Mouse (Mus musculus) kidney, postnatal 36 days (tissue): ENCODE measurements around the gene Fam19a2.

ENCODE experiments used
- DNase-seq, 2 experiments: peaks; one replicate each; pipeline ENCODE4 v3.0.0; 2021 to 2022; ENCODE audit warnings: mixed read lengths in 2 of 2

Gene Fam19a2

DNA sequence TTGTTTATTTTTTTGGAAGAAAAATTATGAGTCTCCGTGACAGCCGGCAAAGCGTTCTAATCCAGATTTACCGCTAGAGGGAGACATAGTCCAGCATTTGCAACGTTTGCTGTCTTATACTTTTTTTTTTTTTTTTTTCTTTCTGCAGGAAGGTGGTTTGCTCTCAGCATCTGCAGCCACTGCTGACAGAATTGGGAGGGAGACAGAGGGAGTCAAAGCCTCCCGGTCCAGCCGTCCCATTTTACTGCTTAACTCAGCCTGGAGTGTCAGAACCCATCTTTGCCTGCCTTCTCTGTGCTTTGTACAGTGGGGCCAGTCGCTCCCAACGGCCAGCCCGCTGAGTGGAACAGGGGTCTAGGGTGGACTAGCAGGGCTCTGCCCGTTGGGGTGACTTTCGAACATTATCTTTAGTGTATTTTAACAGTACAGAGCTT lies at the start of gene Fam19a2:
Gene Fam19a2 (plus strand): TSS at position 121 of the 434 bp plus-strand sequence.
- DNase-seq = peak; percentile 45 to 49

DNA sequence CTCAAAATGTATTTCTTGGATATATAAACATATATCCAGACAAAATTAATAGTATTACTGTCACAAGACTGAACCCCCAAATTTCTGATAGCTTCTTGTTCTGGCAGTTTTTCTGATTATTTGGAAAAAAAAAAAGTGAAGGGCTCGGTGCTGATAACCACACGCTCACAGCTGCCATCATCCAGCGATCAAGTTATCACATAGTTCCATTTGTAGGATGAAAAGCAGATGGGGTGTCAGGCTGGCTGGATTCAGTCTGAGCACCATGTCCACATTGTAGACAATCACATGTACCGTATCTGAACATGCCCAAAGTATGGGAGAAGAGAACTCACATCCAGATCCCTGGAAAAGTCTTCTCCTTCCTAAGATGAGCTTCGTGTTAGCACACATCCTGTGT lies 41.0 kb upstream of the Fam19a2 start:
- DNase-seq = no peak

DNA sequence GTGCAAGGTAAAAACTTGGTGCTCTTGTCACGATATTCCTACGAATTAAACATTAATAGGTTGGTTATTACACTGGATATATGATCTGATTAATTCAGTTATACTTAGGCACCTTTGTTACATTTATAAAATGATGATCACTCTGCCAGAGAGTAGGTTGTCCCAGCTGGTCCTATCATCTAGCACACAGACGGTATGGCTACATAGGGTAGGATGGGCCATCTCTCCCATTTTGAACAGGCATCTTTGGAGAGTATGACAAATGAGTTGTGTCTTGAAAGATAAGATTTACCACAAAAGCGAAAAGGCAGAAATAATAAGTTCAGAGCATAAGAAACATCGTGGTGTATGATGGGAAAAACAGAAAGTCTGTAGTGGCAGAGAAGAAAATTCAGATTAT lies 34.4 kb upstream of the Fam19a2 start:
- DNase-seq = no peak

DNA sequence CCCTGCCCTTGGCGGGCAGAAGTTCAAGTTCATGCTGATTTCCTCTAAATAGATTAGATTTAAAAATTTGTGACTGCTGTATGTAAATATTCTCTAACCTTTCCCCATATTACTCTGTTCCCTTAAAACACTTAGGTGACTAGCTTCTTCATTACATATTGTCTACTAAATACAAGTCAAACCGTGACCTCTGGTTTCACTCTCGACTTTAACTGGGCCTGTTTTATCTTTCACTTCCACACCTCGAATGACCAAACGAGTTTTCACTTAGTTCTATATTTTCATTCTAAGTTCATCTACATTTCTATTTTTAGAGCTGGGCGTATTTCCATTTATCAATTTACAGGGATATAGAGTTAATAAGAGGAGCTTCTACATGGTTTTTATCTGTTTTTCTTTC lies 15.7 kb upstream of the Fam19a2 start:
- no peak for DNase-seq

DNA sequence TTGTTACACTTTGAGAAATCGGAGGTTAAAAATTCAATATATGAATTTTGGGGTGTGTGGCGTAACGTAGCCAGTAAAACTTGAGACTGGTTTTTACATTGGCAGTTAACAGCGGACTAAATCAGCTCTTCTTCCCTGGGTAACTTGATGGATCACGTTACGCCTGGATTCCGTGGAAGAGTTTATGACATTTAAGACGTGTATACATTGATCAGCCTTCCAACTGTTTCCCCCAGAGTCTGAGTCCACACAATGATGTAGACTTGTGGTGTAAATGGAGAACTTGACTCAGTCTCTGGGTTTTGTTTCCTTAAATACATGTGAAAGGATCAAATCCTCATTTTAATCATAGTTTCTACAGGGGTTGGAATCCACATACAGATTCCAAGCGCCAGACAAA lies 11.9 kb upstream of the Fam19a2 start:
- DNase-seq = no peak

DNA sequence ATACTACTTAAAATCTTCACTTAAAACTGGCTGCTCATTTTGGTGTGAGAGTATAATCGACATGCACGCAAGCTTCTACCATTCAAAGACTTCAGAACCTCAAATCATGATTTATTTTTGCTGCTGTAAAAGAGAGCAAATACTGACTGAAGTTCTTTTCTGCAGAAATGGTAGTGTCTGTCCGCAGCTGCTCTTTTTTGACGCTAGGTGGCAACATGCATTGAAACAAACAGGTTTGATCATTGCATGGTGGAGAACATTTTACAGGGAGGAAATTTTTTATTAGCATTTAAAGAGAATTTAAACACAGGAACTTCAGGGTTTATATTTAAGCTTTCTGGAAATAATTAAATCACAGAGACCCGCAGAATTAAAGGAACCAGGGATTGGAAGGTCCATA lies 9.5 kb upstream of the Fam19a2 start:
- peak in 1 of 2 experiments; percentile 31 for DNase-seq

DNA sequence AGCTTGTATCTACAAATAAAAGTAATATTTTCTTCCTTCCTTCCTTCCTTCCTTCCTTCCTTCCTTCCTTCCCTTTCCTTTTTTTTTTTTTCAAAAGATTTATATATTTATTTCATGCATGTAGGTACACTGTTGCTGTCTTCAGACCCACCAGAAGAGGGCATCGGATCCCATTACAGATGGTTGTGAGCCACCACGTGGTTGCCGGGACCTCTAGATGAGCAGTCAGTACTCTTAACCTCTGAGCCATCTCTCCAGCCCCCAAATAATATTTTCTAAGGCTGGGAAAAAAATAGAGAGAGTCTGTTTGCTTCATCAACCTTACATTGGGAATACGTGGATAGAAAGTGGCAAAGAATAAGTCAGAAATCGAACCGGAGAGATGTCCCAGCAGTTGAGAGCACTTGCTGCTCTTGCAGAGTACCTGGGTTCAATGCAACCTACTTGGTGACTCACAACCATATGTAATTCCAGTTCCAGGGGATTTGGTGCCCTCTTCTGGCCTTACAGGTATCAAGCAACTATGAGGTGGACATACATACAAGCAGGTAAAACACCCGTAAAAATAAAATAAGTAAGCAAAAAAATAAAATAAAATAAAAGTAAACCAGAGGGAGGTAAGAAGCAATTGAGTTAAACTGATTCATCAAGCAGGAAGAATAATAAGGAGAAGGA lies 8.0 kb upstream of the Fam19a2 start:
- DNase-seq = peak in 1 of 2 experiments; percentile 8

- DNase-seq = peak; percentile 20 to 43
Observed at GRCm38 (mm10) chr10:123264461-123265191, 830 bp downstream of the Fam19a2 start.

DNA sequence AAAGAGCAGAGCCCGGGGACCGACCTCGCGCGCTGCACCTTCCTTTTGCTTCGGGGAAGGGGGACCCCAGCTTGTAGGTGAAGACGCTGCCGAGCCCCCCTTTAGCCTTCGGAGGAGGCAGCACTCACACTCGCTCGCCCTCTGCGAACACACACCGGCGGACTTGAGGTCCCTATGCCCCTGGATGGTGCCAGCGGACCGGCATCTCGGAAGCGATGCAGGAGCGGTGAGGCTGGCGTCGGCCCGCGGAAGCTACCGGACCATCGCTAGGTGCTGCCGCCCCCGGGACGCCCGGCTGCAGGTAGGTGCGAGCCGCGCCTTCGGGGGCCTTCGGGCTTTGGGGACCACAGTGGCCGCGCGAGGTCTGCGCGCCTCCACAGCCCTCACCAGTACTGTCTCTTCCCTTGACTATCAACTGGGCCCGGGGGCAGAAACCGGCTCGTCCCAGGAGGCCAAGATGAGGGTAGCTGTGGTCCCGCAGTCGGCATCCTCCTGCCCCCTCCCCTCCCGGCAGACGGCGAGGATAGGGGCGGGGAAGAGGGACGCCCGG lies 1.5 kb downstream of the Fam19a2 start:
- DNase-seq = peak in 1 of 2 experiments; percentile 17

GRCm38 (mm10) chr10:123268568-123268967 lies 4.8 kb downstream of the Fam19a2 start:
- no peak for DNase-seq

GRCm38 (mm10) chr10:123274554-123274953 lies 10.8 kb downstream of the Fam19a2 start:
- peak in 1 of 2 experiments; percentile 11 for DNase-seq

GRCm38 (mm10) chr10:123307300-123307699 lies 43.5 kb downstream of the Fam19a2 start:
- no peak for DNase-seq

- DNase-seq = no peak
Observed at GRCm38 (mm10) chr10:123326271-123326670, 62.5 kb downstream of the Fam19a2 start.

DNA sequence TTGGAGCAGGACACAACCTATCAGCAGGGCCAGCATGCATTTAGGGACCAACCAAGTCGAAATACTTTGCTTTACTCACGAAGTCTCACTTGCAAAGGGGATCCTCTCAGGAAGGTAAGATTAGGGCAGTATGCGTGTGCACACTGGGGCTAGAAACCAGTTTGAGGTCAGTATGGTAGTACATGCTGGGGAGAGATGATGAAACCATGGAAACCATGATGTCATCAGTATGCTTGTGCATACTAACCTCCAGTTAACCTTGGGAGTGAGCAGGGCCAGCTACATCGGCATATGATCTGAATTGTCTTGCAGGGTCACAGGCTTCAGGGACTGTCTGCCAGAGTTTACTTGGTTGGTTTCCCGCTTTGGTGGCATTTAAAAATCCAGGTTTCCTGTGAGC lies 77.5 kb downstream of the Fam19a2 start:
- DNase-seq = no peak

DNA sequence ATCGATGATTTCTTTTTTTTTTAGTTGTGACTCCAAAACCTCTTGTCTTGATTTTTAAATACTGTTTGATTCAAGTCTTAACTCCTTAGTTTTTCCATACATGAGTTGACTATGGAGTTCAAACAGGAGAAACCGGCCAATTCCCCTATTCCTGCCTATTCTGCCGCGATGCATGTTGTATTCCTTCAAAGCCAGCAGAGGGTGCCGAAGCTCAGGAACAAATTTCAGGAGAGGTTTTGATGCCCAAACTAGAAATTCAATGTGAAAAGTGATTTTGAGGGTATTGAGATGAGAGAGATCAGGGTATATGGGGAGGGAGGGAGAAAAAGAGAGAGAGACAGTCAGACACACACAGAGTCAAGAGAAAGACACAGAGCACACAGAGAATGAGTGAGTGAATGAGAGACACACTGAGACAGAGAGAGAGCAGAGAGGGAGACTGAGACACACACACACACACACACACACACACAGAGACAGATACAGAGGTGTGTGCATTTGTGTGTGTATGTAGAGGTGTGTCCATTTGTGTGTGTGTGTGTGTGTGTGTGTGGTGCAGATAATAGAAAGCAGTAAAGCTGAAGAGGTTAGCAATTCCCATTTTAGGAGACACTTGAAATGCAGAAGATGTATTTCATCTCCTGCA lies 78.9 kb downstream of the Fam19a2 start:
- DNase-seq = peak; percentile 5 to 58

DNA sequence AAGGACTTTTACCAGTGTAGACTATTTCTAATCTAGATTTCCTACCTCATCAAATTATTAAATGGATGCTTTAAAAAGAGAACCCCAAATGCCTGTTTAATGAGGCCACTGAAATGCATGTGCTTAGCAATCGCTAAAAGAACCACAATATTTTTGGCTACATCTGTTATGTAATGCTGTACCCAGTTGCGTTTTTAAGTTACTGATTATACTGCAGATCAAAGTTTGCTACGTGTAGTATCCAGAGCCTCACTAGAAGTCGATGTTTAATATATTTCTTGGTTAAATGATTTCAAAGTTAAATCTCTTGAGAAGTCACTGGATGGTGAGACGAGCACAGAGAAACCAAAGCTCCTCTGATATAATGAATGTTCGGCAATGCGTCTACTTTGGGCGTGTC lies 82.5 kb downstream of the Fam19a2 start:
- DNase-seq = peak in 1 of 2 experiments; percentile 24

DNA sequence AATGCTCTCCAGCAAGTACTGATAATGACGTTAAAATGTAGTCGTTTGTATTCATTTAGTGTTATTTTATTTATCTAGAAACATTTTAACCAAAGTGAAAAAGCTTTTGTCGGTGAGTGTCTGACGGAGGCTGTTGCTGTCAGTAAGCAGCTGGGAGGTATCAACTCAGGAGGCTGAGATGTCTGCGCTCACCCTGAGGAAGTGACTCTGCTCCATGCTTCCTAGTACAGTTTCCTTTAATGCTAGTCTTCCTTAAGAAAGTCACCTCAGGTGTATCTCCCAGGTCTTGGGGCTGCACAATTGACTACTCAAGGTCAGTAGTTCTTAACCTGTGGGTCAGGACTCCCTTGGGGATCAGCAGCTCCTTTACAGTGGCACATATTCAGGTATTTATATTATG lies 89.9 kb downstream of the Fam19a2 start:
- DNase-seq = no peak

DNA sequence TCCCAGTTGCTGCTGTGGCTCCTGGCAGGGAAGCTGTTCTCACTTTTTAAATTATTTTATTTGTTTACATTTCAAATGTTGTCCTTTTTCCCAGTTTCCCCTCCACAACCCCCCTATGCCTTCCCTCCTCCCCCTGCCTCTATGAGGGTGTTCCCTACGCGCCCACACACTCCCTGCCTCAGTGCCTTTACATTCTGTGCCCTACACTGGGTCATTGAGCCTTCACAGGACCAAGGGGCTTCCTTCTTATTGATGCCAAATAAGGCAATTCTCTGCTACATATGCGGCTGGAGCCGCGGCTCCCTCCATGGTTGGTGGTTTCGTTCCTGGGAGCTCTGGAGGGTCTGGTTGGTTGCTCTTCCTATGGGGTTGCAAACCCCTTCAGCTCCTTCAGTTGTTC lies 93.2 kb downstream of the Fam19a2 start:
- DNase-seq = no peak

GRCm38 (mm10) chr10:123360492-123360891 lies 96.7 kb downstream of the Fam19a2 start:
- no peak for DNase-seq

DNA sequence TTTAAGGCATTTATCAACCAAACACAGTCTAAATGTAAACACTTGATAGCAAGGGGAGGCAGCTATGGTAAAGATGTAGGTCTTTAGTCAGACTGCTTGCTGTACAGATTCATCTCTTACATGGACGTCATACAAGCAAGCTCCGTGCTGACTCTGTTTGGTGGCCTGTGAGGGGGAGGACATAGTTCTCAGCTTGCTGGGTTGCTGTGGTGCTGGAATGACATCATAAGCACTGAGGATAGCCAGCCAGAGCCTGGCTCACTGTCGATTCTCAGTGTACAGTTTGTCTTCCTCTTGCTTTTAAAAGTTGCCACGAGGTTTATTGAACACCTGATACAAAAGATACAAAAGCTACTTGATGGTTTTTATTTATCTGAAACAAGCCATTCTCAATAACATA lies 100.8 kb downstream of the Fam19a2 start:
- no peak for DNase-seq

DNA sequence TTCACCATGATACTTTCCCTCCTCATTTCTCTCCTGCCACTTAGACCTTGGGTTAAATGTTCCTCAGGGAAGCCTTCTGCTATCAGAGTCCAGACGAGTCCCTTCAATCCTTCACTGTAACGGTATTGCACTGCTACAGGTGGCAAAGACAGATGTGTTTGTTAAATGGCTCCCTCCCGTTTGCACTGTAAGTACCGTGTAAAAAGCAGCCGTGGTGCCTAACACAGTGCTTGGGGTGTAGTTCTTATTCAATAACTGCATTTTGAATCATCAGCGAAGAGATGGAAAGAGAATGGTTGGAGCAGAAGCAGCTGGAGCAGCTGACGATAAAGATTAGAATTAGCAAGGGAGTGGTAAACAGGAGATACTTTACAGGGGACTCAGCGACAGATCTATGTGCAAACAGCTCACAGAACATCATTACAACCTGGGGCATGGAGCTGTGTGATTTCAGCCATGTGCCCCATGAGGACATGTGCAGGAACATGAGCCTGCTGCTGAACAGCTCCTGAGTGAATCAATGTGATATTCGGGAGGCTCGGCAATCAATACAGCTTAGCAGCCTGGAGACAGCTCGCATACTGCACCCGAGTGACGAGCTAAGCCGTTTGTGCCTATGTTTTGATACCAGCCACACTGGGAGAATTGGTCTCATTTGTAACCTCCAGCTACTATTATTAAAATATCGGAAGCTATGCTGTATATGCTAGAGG lies 103.5 kb downstream of the Fam19a2 start:
- DNase-seq = no peak

GRCm38 (mm10) chr10:123383277-123383676 lies 119.5 kb downstream of the Fam19a2 start:
- DNase-seq = no peak

DNA sequence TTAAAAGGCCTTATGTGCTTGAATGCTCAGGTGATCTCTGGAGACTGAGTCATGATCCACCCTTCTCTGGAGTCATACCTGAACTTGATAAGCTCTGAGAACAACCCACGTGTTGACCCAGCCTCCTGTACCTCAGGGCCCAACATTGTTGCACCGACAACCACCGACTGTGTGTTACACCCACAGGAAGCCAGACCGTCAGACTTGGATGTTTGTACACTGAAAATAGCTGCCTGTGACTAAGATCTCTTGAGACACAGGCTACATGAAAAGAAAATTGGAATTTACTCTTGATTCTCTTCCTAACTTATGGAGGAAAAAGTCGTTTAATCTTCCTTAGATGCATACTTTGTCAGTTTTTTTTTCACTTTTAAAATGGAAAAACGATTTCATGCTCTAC lies 121.8 kb downstream of the Fam19a2 start:
- DNase-seq = no peak
